Mouse (Mus musculus): ENCODE measurements around the gene Klhdc2.

GRCm38 (mm10) chr12:69257836-69258235, 38.6 kb upstream of the Klhdc2 start:
- TF ChIP-seq CTCF (IDR thresholded peaks at IDR 0.05; ENCODE audit: extremely low read depth, insufficient read depth, low read length) (no peak), POLR2A (IDR thresholded peaks at IDR 0.05; ENCODE audit: extremely low read depth, insufficient read depth, low read length) (no peak)

Measured in cortical plate, adult 2 months (tissue).